Mouse (Mus musculus) ES-Bruce4 (cell line): ENCODE measurements around the gene Dlat. TPM values are rescaled to one million over a fixed set of nuclear protein-coding genes. Genes with fewer than 3 reads are reported as not detected.
A peak's percentile ranks its signal among the peaks of the same experiment; 100 is the strongest.

Experiments
- H3K27ac ChIP-seq: 2 replicates; pipeline ENCODE4 v1.5.1; 2012; ENCODE audit warnings: low read length, inconsistent platforms; ENCODE audit not compliant: insufficient read depth
- H3K27me3 ChIP-seq: 2 replicates; pipeline ENCODE4 v1.6.1; 2012; ENCODE audit warnings: mild to moderate bottlenecking, low read length, inconsistent platforms; ENCODE audit not compliant: control insufficient read depth, poor library complexity, insufficient read depth, severe bottlenecking
- H3K36me3 ChIP-seq: 2 replicates; pipeline ENCODE4 v1.6.1; 2012; ENCODE audit warnings: inconsistent platforms, mild to moderate bottlenecking, low read length, moderate library complexity; ENCODE audit not compliant: control insufficient read depth, poor library complexity, insufficient read depth, severe bottlenecking
- H3K4me1 ChIP-seq: one replicate; pipeline ENCODE4 v1.8.1; 2011; ENCODE audit warnings: low read length; ENCODE audit not compliant: control insufficient read depth, insufficient read depth
- H3K4me3 ChIP-seq: 2 replicates; pipeline ENCODE4 v1.5.1; 2011; ENCODE audit warnings: low read depth, mild to moderate bottlenecking, low read length
- H3K9ac ChIP-seq: 2 replicates; pipeline ENCODE4 v1.6.1; 2012; ENCODE audit warnings: low read depth, mild to moderate bottlenecking, inconsistent platforms; ENCODE audit not compliant: poor library complexity, severe bottlenecking
- H3K9me3 ChIP-seq: replicated peaks from 2 replicates; pipeline ENCODE4 v1.6.1; 2012; ENCODE audit warnings: mild to moderate bottlenecking, low read length, inconsistent platforms; ENCODE audit not compliant: control insufficient read depth, poor library complexity, insufficient read depth, severe bottlenecking
- CTCF ChIP-seq: IDR thresholded peaks from one replicate; pipeline ENCODE4 v1.8.1; 2011; ENCODE audit warnings: low read depth, low read length
- EP300 ChIP-seq: IDR thresholded peaks from 2 replicates; pipeline ENCODE4 v1.6.1; 2011; ENCODE audit warnings: low read depth, low read length; ENCODE audit not compliant: insufficient read depth
- POLR2A ChIP-seq: IDR thresholded peaks from one replicate; pipeline ENCODE4 v1.8.1; 2011; ENCODE audit warnings: low read length; ENCODE audit not compliant: insufficient read depth
- polyA plus RNA-seq: library from polyadenylated mRNA; stranded (reverse); fragments of >200 nt; gene quantifications from 2 replicates; pipeline ENCODE4 v1.2.4, GENCODE M21; 2011; ENCODE audit warnings: low read depth; ENCODE audit not compliant: missing spikeins, insufficient read depth, insufficient read length

The Dlat gene
- polyA plus RNA-seq, 1 experiment: 68.3 TPM

GRCm38 (mm10) chr9:50697706-50698041 is 38.1 kb upstream of the Dlat start:
- H3K4me1 ChIP-seq: peaks cover 4% of the 10 kb centered on the region
- TF ChIP-seq POLR2A (no peak), EP300 (no peak), CTCF (no peak)
- H3K27me3 ChIP-seq: 0 out of 2 replicates have a peak, but pooled peaks cover 3% of the 10 kb centered on the region
- H3K9me3 ChIP-seq: no peaks in the 10 kb centered on the region
- no peak overlapping the region for H3K27ac ChIP-seq
- peak overlapping the region; percentile 63 for H3K4me3 ChIP-seq
- no peak overlapping the region for H3K9ac ChIP-seq
- H3K36me3 ChIP-seq: no peaks in the 10 kb centered on the region

- no peaks in the 10 kb centered on the region for H3K9me3 ChIP-seq
- 0 out of 2 replicates have a peak, but pooled peaks cover 3% of the 10 kb centered on the region for H3K27me3 ChIP-seq
- no peak overlapping the region for H3K27ac ChIP-seq
- H3K9ac ChIP-seq: no peak overlapping the region
- H3K4me3 ChIP-seq: peak overlapping the region; percentile 63
- TF ChIP-seq CTCF: no peak
- TF ChIP-seq EP300: no peak
- no peak for TF ChIP-seq POLR2A
- H3K4me1 ChIP-seq: peaks cover 4% of the 10 kb centered on the region
- H3K36me3 ChIP-seq: no peaks in the 10 kb centered on the region
Observed at GRCm38 (mm10) chr9:50696851-50697705, 37.5 kb upstream of the Dlat start.

GRCm38 (mm10) chr9:50695153-50695552 is 35.6 kb upstream of the Dlat start:
- Histone ChIP-seq H3K4me1 (peaks cover 5% of the 10 kb centered on the region), H3K36me3 (no peaks in the 10 kb centered on the region), H3K4me3 (no peak overlapping the region), H3K27me3 (0 out of 2 replicates have a peak, but pooled peaks cover 3% of the 10 kb centered on the region), H3K9ac (no peak overlapping the region), H3K27ac (no peak overlapping the region), H3K9me3 (no peaks in the 10 kb centered on the region)
- TF ChIP-seq POLR2A: no peak
- no peak for TF ChIP-seq EP300
- TF ChIP-seq CTCF: no peak

- H3K4me3 ChIP-seq: no peak overlapping the region
- H3K9me3 ChIP-seq: no peaks in the 10 kb centered on the region
- H3K9ac ChIP-seq: no peak overlapping the region
- peaks cover 5% of the 10 kb centered on the region for H3K4me1 ChIP-seq
- no peaks in the 10 kb centered on the region for H3K36me3 ChIP-seq
- 0 out of 2 replicates have a peak, but pooled peaks cover 3% of the 10 kb centered on the region for H3K27me3 ChIP-seq
- H3K27ac ChIP-seq: no peak overlapping the region
- no peak for TF ChIP-seq POLR2A
- peak; percentile 78 for TF ChIP-seq CTCF
- TF ChIP-seq EP300: no peak
Observed at GRCm38 (mm10) chr9:50693631-50694030, 34.1 kb upstream of the Dlat start.

- Histone ChIP-seq H3K9ac (no peak overlapping the region), H3K9me3 (no peaks in the 10 kb centered on the region), H3K27me3 (no peaks in the 10 kb centered on the region), H3K4me3 (no peak overlapping the region), H3K27ac (no peak overlapping the region), H3K36me3 (no peaks in the 10 kb centered on the region), H3K4me1 (peaks cover 5% of the 10 kb centered on the region)
- TF ChIP-seq POLR2A: no peak
- no peak for TF ChIP-seq CTCF
- no peak for TF ChIP-seq EP300
Observed at GRCm38 (mm10) chr9:50692626-50693580, 33.3 kb upstream of the Dlat start.
